Mouse (Mus musculus) forebrain, postnatal 0 days (tissue): ENCODE measurements around the gene Hoxa5. TPM values are rescaled to one million over a fixed set of nuclear protein-coding genes. Genes with fewer than 3 reads are reported as not detected.

Experiments used
- ATAC-seq: fragments of 200-750 bp; cut with Nextera tagmentation; 2 replicates; pipeline ENCODE4 v1.8.0; 2017; ENCODE audit warnings: mild to moderate bottlenecking, moderate library complexity
- DNase-seq: peaks from one replicate; pipeline ENCODE4 v3.0.0-alpha.2; 2015
- H3K27ac ChIP-seq: fragments of 300-500 bp; sonication (generic); 2 replicates; pipeline ENCODE4 v1.5.1; 2014; ENCODE audit warnings: low read depth, mild to moderate bottlenecking, antibody characterized with exemption, low read length, moderate library complexity, mixed read lengths
- H3K27me3 ChIP-seq: fragments of 300-500 bp; sonication (generic); 2 replicates; pipeline ENCODE4 v1.6.1; 2014; ENCODE audit warnings: mild to moderate bottlenecking, low read length, mixed read lengths; ENCODE audit not compliant: insufficient read depth
- H3K36me3 ChIP-seq: fragments of 300-500 bp; sonication (generic); 2 replicates; pipeline ENCODE4 v1.6.1; 2014; ENCODE audit warnings: mild to moderate bottlenecking, moderate library complexity; ENCODE audit not compliant: insufficient read depth
- H3K4me1 ChIP-seq: fragments of 300-500 bp; sonication (generic); 2 replicates; pipeline ENCODE4 v1.6.1; 2014; ENCODE audit warnings: antibody characterized with exemption; ENCODE audit not compliant: insufficient read depth
- H3K4me2 ChIP-seq: fragments of 300-500 bp; sonication (generic); 2 replicates; pipeline ENCODE4 v1.6.1; 2014; ENCODE audit warnings: low read depth, mild to moderate bottlenecking, moderate library complexity
- H3K4me3 ChIP-seq: fragments of 300-500 bp; sonication (generic); 2 replicates; pipeline ENCODE4 v1.5.1; 2014; ENCODE audit warnings: low read depth, low read length, mixed read lengths
- H3K9ac ChIP-seq: fragments of 300-500 bp; sonication (generic); 2 replicates; pipeline ENCODE4 v1.6.1; 2014; ENCODE audit warnings: mild to moderate bottlenecking
- H3K9me3 ChIP-seq: fragments of 300-500 bp; sonication (generic); 2 replicates; pipeline ENCODE4 v1.6.1; 2016; ENCODE audit warnings: low read length
- CTCF ChIP-seq: sonication (generic); IDR thresholded peaks from 2 replicates; pipeline ENCODE4 v1.5.1; 2016; ENCODE audit warnings: antibody characterized with exemption, control low read depth, low read depth
- WGBS: fragments of 180-500 bp; shearing (Covaris S2); extraction: QIAGEN DNeasy Blood & Tissue Kit; methylation state at CpG from one replicate; pipeline ENCODE4 v1.1.7; 2014; 5-methylcytosine and 5-hydroxymethylcytosine counted together
- polyA plus RNA-seq: library from polyadenylated mRNA; unstranded; fragments of >200 nt; fragmentation: Nextera tagmentation; extraction: Ambion mirVana; gene quantifications from 2 replicates; pipeline ENCODE4 v1.2.1, GENCODE M21; 2015
- total RNA-seq: library from RNA; depleted of rRNA; stranded (reverse); fragments of >200 nt; gene quantifications from 2 replicates; pipeline ENCODE4 v1.2.3, GENCODE M21; 2014

The Hoxa5 gene
- total and polyA plus RNA-seq, 2 experiments from 2014 or later: not detected

DNA sequence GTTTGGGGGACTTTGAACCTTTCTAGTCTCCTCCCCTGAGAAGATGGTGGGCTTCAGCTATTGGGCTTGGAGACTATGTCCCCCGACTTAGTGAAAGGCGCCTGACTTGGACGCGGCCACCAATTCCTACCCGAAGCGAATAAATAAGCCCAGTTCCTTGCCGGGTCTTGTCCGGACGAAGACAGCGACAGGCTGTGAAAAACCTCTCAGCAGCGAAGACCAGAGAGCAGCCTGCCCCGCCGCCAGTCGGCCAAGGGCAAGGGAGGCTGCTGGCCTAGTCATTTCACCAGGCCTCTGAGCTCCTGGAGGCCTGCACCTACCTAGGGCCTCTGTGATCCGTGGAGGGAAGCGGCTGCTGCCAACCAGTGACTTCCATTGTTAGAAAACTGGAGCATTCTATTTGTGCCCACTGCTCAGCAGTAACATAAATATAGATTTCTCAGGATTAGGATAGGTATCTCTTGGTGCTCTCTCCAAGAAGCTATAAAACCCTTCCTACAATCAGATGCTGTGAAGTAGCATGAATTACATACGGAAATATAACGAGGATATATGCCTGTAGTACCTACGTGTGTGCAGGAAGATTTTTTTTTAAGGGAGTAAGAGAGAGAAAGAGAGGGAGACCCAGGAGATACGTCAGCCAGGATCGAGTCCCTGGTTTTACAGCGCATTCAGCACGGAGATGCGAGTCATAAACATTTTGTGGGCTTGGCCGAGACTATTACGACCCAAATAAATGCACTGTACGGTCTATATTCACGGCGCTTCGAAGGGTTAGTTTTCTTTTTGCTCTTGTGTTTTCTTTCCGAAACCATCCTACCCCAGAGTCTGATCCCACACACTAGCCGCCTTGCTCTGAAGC is 15.8 kb upstream of the Hoxa5 start:
- TF ChIP-seq CTCF: no peak
- WGBS: 11% methylated on average over 32 of the region's 32 CpGs

DNA sequence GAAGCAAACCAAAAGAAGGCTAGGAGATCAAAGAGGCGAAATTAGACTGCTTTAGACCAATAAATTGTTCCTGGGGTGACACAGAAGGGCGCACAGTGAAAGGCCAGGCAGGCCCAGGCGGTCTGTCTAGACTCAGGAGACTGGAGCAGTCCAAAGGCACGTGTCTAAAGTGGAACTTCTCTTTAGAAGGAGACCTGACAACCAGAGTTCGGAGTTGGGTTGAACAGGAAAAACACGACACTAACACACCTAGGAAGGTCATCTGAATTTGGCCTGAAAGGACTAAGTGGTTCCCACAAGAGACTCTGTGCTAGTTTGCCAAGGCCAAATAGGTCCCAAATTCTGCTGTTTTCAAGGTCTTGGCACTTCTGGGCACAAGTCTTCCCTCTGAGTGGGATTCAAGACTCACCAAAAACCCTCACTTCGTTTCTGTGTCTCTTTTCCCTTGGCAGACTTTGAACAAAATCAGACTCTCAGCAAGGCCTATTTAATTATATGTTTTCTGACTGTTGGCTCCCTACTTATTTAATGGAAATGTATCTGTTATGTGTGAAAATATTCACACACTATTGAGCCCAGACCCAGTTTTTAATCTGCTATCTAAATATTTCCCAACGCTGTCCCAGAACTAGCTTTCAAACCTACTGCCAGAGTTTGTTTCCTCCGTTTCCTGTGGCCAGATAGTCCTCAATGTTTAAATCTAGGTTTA is 15.0 kb upstream of the Hoxa5 start:
- peaks cover 99% of the 10 kb centered on the region for H3K27me3 ChIP-seq
- no peak overlapping the region for H3K4me2 ChIP-seq
- peaks cover 4% of the 10 kb centered on the region; the same call in 1 of the 2 replicates for H3K4me1 ChIP-seq
- ATAC-seq (no peak), DNase-seq (no peak)
- no peaks in the 10 kb centered on the region for H3K9me3 ChIP-seq
- no peak overlapping the region for H3K27ac ChIP-seq
- H3K4me3 ChIP-seq: no peak overlapping the region
- H3K9ac ChIP-seq: no peak overlapping the region
- WGBS: 17% methylated on average over 9 of the region's 9 CpGs
- TF ChIP-seq CTCF: no peak
- H3K36me3 ChIP-seq: no peaks in the 10 kb centered on the region

More for the DNA sequence above, 15.8 kb upstream of the Hoxa5 start:
- no peak overlapping the region for H3K27ac ChIP-seq
- no peaks in the 10 kb centered on the region for H3K9me3 ChIP-seq
- no peak overlapping the region for H3K4me2 ChIP-seq
- peaks cover 4% of the 10 kb centered on the region; the same call in 1 of the 2 replicates for H3K4me1 ChIP-seq
- H3K27me3 ChIP-seq: peaks cover 99% of the 10 kb centered on the region
- no peaks in the 10 kb centered on the region for H3K36me3 ChIP-seq
- H3K4me3 ChIP-seq: no peak overlapping the region
- H3K9ac ChIP-seq: no peak overlapping the region
- ATAC-seq: no peak
- no peak for DNase-seq

DNA sequence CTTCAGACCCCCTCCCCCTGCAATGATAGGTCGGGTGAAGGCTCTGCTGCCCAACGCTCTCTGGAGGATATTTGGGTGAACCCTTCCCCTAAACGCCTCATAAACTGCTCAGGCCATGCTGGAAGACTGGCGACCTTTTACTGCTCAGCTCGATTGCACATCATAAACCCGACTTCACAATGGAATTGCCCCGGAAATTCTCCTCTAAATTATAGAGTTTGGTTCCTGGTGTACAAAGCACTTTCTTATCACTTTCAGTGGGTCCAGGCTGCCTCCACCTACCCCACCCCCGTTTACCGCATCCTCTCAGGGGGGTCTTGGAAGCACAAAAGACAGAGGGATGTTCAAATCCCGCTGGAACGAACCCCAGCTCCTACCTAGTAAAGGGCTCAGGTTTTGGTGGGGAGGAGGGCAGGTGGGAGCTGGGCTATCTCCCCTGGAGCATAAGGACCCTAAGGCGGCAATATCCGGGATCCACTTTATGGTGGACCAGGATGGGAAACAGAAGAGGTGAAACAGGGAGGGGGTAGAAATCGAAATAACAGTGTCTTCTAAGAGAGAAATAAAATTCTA is 14.3 kb upstream of the Hoxa5 start:
- Histone ChIP-seq H3K4me2 (no peak overlapping the region), H3K36me3 (no peaks in the 10 kb centered on the region), H3K9ac (no peak overlapping the region), H3K27me3 (peaks cover 99% of the 10 kb centered on the region), H3K27ac (no peak overlapping the region), H3K4me3 (no peak overlapping the region), H3K9me3 (no peaks in the 10 kb centered on the region), H3K4me1 (peaks cover 4% of the 10 kb centered on the region; the same call in 1 of the 2 replicates)
- ATAC-seq (no peak), DNase-seq (no peak)
- WGBS: 5% methylated on average over 14 of the region's 14 CpGs
- TF ChIP-seq CTCF: no peak

DNA sequence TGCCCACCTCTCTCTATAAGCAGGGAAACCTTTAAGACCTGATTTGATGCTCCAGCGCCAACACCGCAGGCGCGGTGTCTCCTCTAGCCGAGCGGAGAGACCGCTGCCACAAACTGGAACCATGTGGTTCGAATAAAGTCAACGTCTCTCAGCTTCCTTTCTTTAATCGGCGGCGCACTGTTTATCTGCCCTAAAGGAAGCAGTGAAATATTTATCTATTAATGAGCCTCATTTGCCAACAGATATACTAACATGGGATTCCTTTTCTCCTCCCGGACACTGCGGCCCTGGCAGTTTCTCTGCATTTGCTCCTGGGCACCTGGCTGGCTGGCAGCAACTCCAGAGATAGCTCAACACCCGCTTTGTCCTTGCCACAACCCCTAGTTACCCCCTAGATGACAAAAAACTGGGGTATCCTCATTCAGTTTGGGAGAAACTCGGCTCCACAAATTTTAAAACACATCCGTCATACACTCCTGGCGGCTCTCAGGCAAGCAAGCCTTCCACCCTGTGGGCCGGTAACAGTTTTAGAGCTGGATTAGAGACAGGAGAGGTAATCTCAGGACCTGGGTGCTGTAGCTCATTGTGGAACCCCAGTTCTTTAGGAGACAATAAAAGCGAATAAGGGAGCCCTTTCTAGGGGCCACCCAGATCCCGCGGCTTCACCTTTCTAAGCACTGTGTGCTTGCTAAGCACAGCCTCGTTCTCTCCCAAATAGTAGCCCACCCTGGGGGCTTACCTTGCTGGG is 13.7 kb upstream of the Hoxa5 start:
- no peak for TF ChIP-seq CTCF
- 5% methylated on average over 23 of the region's 23 CpGs for WGBS
- H3K36me3 ChIP-seq: no peaks in the 10 kb centered on the region

DNA sequence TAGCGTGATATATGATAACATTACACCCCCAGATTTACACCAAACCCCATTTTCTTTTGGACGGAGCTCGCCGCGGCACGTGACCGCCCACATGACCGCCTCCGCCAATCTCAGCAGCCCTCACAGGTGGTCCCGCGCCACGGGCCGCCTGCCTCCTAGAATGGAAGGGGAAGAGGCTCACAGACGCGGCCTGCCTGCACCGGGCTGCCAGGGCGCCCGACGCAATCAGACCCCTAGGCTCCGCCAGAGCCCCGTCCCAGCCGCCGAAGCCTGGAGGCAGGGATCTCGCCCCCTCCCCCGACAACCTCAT is 13.0 kb upstream of the Hoxa5 start:
- no peaks in the 10 kb centered on the region for H3K9me3 ChIP-seq
- no peak for TF ChIP-seq CTCF
- peak overlapping the region; percentile 12; the same call in 1 of the 2 replicates for H3K4me3 ChIP-seq
- no peak overlapping the region for H3K9ac ChIP-seq
- H3K27ac ChIP-seq: no peak overlapping the region
- under 1% methylated on average over 25 of the region's 25 CpGs for WGBS
- DNase-seq: no peak
- ATAC-seq: no peak
- peaks cover 98% of the 10 kb centered on the region for H3K27me3 ChIP-seq
- H3K4me2 ChIP-seq: peak overlapping the region; percentile 9; the same call in 1 of the 2 replicates
- peaks cover 4% of the 10 kb centered on the region; the same call in 1 of the 2 replicates for H3K4me1 ChIP-seq
- H3K36me3 ChIP-seq: no peaks in the 10 kb centered on the region

More for the DNA sequence above, 13.7 kb upstream of the Hoxa5 start:
- Histone ChIP-seq H3K9ac (no peak overlapping the region), H3K4me2 (no peak overlapping the region), H3K9me3 (no peaks in the 10 kb centered on the region), H3K27me3 (peaks cover 99% of the 10 kb centered on the region), H3K4me1 (peaks cover 4% of the 10 kb centered on the region; the same call in 1 of the 2 replicates), H3K27ac (no peak overlapping the region), H3K4me3 (no peak overlapping the region)
- DNase-seq (no peak), ATAC-seq (no peak)

DNA sequence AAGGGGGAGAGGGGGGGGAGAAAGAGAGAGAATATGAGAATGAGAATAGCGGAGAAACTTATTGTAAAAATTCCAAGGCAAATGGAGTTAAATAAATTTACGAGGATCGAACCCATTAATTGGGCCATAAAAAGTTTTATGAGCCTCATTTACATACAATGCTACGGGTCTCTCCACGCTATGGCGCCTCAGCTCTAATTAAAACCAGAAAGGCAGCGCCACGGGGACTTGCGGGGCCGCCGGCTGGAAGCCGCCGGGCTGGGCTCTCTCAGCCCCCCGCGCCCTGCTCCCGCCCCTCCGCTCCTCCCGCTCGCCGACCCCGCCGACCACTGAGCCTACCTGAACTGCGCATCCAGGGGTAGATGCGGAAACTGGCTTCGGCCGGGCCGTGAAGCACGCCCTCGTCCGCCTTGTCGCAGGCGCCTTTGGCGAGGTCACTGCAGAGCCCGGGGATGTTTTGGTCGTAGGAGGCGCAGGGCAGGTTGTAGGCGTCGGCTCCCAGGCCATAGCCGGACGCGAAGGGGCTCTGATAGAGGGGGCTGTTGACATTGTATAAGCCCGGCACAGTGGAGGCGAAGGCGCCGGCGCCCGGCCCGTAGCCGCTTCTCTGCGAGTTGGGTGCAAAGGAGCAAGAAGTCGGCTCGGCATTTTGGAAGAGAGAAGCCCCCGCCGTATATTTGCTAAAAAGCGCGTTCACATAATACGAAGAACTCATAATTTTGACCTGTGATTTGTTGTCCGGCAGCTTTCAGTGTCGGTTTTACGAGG is 12.5 kb upstream of the Hoxa5 start:
- peaks cover 98% of the 10 kb centered on the region for H3K27me3 ChIP-seq
- WGBS: 3% methylated on average over 60 of the region's 60 CpGs
- H3K9me3 ChIP-seq: no peaks in the 10 kb centered on the region
- H3K4me3 ChIP-seq: peak overlapping the region; percentile 12; the same call in 1 of the 2 replicates
- DNase-seq: no peak
- peaks cover 4% of the 10 kb centered on the region; the same call in 1 of the 2 replicates for H3K4me1 ChIP-seq
- peak overlapping the region; percentile 9; the same call in 1 of the 2 replicates for H3K4me2 ChIP-seq
- no peak overlapping the region for H3K27ac ChIP-seq
- no peaks in the 10 kb centered on the region for H3K36me3 ChIP-seq
- H3K9ac ChIP-seq: no peak overlapping the region
- TF ChIP-seq CTCF: no peak
- no peak for ATAC-seq
